In the genomic region with DNA sequence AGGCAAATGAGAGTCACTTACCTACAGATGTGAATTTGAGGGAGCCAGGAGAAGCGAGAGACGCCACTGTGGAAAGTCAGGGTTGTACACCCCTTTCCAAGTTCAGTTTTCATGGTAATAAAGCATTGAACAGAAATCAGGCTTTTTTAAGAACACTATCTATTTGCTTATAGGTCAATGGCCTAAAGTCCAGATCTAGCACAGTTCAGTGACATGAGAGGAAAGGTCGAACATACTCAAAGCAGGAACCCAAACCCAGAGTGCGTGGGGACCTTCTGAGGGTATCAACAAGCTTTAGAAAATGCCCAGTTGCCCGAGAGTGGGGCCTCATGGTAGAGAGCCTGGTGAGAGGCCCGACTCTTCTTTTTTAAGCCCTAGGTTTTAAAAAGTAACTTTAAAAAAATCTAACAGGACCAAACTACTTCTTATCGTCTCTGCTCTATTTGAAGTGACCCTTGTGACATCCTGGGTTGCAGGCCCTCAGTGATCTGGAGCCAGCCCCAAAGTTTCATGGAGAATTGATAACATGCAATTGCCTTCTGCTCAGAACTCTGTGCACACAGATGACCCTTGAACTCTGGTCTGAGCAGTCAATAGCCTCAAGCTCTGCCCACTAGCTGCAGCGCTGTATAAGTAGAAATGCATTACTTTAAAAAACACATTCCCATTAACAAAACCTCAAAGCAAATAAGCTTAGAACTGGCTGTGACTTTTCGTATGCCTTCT, we compare ENCODE assay signal across 24 mouse cellular contexts. TPM values are rescaled to one million over a fixed set of nuclear protein-coding genes. Genes with fewer than 3 reads are reported as not detected.
DNase-seq lines count a peak whose midpoint lies in the region; ATAC-seq and TF ChIP-seq lines count a peak whose summit lies in the region.
"Had no signal": no experiment of that assay in that cellular context is flagged by ENCODE, and none has a peak within 500 bp of the region (broad histone marks: within the 10 kb centered on the region; RNA-seq: fewer than 3 reads in every experiment).

A gene (minus strand): TSS at position 121 of the 726 bp plus-strand sequence.

- no peak within 1 kb of the TSS for H3K4me3 ChIP-seq in intestine, embryonic 15.5 days (replicated peaks)
- H3K4me3 ChIP-seq in liver, embryonic 12.5 days = no peak within 1 kb of the TSS
- peak within 1 kb of the TSS; percentile 36 for H3K4me3 ChIP-seq in liver, embryonic 16.5 days (ENCODE audit: low read depth, low read length)
- H3K4me3 ChIP-seq in lung, postnatal 0 days (ENCODE audit: low read depth, low read length) = no peak within 1 kb of the TSS
- H3K4me3 ChIP-seq: embryonic facial prominence, embryonic 10.5 days; forebrain, embryonic 13.5 days; heart, embryonic 13.5 days; hindbrain, embryonic 12.5 days had no signal

- peak; percentile 20; the same call in 1 of the 2 replicates for ATAC-seq in intestine, embryonic 15.5 days
- ATAC-seq in liver, embryonic 12.5 days = peak; percentile 54; the same call in 1 of the 2 replicates
- peak; percentile 81 for ATAC-seq in liver, embryonic 16.5 days (ENCODE audit: low read depth)
- ATAC-seq in lung, postnatal 0 days = no peak
- ATAC-seq: CD4-positive, CD25-positive, alpha-beta regulatory T cell, adult 4 months; forebrain, embryonic 13.5 days; forebrain, postnatal 0 days had no signal

- H3K27ac ChIP-seq in intestine, embryonic 15.5 days = no peak within 1 kb of the TSS
- H3K27ac ChIP-seq in liver, embryonic 12.5 days = peak within 1 kb of the TSS; percentile 40; the same call in 1 of the 2 replicates
- H3K27ac ChIP-seq in liver, embryonic 16.5 days (ENCODE audit: low read length) = peak within 1 kb of the TSS; percentile 70
- H3K27ac ChIP-seq in lung, postnatal 0 days (ENCODE audit: low read length) = no peak within 1 kb of the TSS
- H3K27ac ChIP-seq: embryonic facial prominence, embryonic 10.5 days; forebrain, embryonic 13.5 days; heart, embryonic 13.5 days; hindbrain, embryonic 12.5 days had no signal

- 76% methylated on average over 9 of the region's 9 CpGs for WGBS in intestine, embryonic 15.5 days
- 63% methylated on average over 9 of the region's 9 CpGs for WGBS in liver, embryonic 12.5 days (ENCODE audit: insufficient replicate concordance)
- 55% methylated on average over 9 of the region's 9 CpGs for WGBS in liver, embryonic 16.5 days (ENCODE audit: insufficient replicate concordance)
- 83% methylated on average over 9 of the region's 9 CpGs for WGBS in lung, postnatal 0 days

- no peaks in the 10 kb centered on the region for H3K27me3 ChIP-seq in intestine, embryonic 15.5 days (replicated peaks)
- no peaks in the 10 kb centered on the region for H3K27me3 ChIP-seq in liver, embryonic 12.5 days (replicated peaks)
- H3K27me3 ChIP-seq in liver, embryonic 16.5 days (ENCODE audit: control insufficient read depth, insufficient read depth, low read depth, low read length) = no peaks in the 10 kb centered on the region
- H3K27me3 ChIP-seq in lung, postnatal 0 days (replicated peaks; ENCODE audit: insufficient read depth, low read length) = no peaks in the 10 kb centered on the region
- H3K27me3 ChIP-seq: forebrain, embryonic 13.5 days; heart, embryonic 13.5 days; hindbrain, embryonic 12.5 days had no signal

- TF ChIP-seq EP300 in lung, postnatal 0 days (IDR thresholded peaks at IDR 0.05) = no peak

- no peaks in the 10 kb centered on the region for H3K9me3 ChIP-seq in intestine, embryonic 15.5 days
- no peaks in the 10 kb centered on the region for H3K9me3 ChIP-seq in liver, embryonic 12.5 days (replicated peaks)
- H3K9me3 ChIP-seq in liver, embryonic 16.5 days (replicated peaks; ENCODE audit: control insufficient read depth, low read length) = no peaks in the 10 kb centered on the region
- H3K9me3 ChIP-seq in lung, postnatal 0 days (ENCODE audit: low read length) = no peaks in the 10 kb centered on the region
- H3K9me3 ChIP-seq: embryonic facial prominence, embryonic 10.5 days; forebrain, embryonic 13.5 days; G1E; heart, embryonic 13.5 days; hindbrain, embryonic 12.5 days had no signal

- TF ChIP-seq CTCF in lung, postnatal 0 days (IDR thresholded peaks at IDR 0.05) = no peak

- no peaks in the 10 kb centered on the region for H3K4me1 ChIP-seq in intestine, embryonic 15.5 days (replicated peaks)
- H3K4me1 ChIP-seq in liver, embryonic 12.5 days = no peaks in the 10 kb centered on the region
- no peaks in the 10 kb centered on the region for H3K4me1 ChIP-seq in liver, embryonic 16.5 days (ENCODE audit: control insufficient read depth, low read depth, low read length)
- no peaks in the 10 kb centered on the region for H3K4me1 ChIP-seq in lung, postnatal 0 days (ENCODE audit: insufficient read depth, low read depth, low read length)
- H3K4me1 ChIP-seq: embryonic facial prominence, embryonic 10.5 days; forebrain, embryonic 13.5 days; heart, embryonic 13.5 days; hindbrain, embryonic 12.5 days had no signal

- DNase-seq in adrenal gland, postnatal 10 days = no peak
- DNase-seq in adrenal gland, postnatal 4 days (ENCODE audit: low spot score in 2 of 2) = no peak
- no peak for DNase-seq in kidney, adult 8-10 months
- no peak for DNase-seq in lung, adult 18-20 months
- no peak for DNase-seq in lung, postnatal 0 days (ENCODE audit: low spot score)
- DNase-seq: adrenal gland, adult 8-10 months; B cell, adult 2 months; cerebellum, adult 2 months; cerebellum, postnatal 10 days; forebrain, postnatal 0 days; gastrocnemius, postnatal 25 days; heart, postnatal 4 days had no signal

- no peak within 1 kb of the TSS for H3K4me2 ChIP-seq in intestine, embryonic 15.5 days (replicated peaks)
- H3K4me2 ChIP-seq in liver, embryonic 12.5 days = no peak within 1 kb of the TSS
- H3K4me2 ChIP-seq in liver, embryonic 16.5 days (ENCODE audit: low read depth, low read length) = peak within 1 kb of the TSS; percentile 39
- H3K4me2 ChIP-seq in lung, postnatal 0 days (replicated peaks; ENCODE audit: low read depth, low read length) = no peak within 1 kb of the TSS
- H3K4me2 ChIP-seq: forebrain, embryonic 13.5 days; heart, embryonic 13.5 days; hindbrain, embryonic 12.5 days had no signal

- H3K9ac ChIP-seq in intestine, embryonic 15.5 days = no peak within 1 kb of the TSS
- no peak within 1 kb of the TSS for H3K9ac ChIP-seq in liver, embryonic 12.5 days
- peak within 1 kb of the TSS; percentile 18; the same call in 1 of the 2 replicates for H3K9ac ChIP-seq in liver, embryonic 16.5 days (ENCODE audit: low read depth, low read length)
- H3K9ac ChIP-seq in lung, postnatal 0 days (replicated peaks; ENCODE audit: low read depth) = no peak within 1 kb of the TSS
- H3K9ac ChIP-seq: forebrain, embryonic 13.5 days; forebrain, postnatal 0 days; heart, embryonic 13.5 days; hindbrain, embryonic 12.5 days had no signal

- H3K36me3 ChIP-seq in intestine, embryonic 15.5 days = no peaks in the 10 kb centered on the region
- H3K36me3 ChIP-seq in liver, embryonic 12.5 days = no peaks in the 10 kb centered on the region
- no peaks in the 10 kb centered on the region for H3K36me3 ChIP-seq in liver, embryonic 16.5 days (ENCODE audit: control insufficient read depth, insufficient read depth)
- no peaks in the 10 kb centered on the region for H3K36me3 ChIP-seq in lung, postnatal 0 days (ENCODE audit: insufficient read depth, low read length)
- H3K36me3 ChIP-seq: embryonic facial prominence, embryonic 10.5 days; G1E; heart, embryonic 13.5 days; hindbrain, embryonic 12.5 days had no signal

RNA-seq across cellular contexts. Expression of the gene that starts here (rescaled TPM):
- total RNA-seq in adrenal gland, postnatal 10 days (2021) = 10 to 100 TPM; 11.2 to 27.0 TPM
- total RNA-seq in adrenal gland, postnatal 4 days (2021) = 10 to 100 TPM in 1 of 2 experiments, under 1 TPM in 1; 0.34 to 16.5 TPM
- 1.7 and 2.7 TPM in 2 replicates for polyA plus RNA-seq in intestine, embryonic 15.5 days (2015; fragmentation: Nextera tagmentation; extraction: Ambion mirVana)
- polyA plus RNA-seq in liver, embryonic 12.5 days (2016; fragmentation: Nextera tagmentation; extraction: Ambion mirVana) = 1.4 and 2.2 TPM in 2 replicates
- polyA plus RNA-seq in liver, embryonic 16.5 days (2015; fragmentation: Nextera tagmentation; extraction: Ambion mirVana) = 18.7 and 20.9 TPM in 2 replicates
- polyA plus RNA-seq in lung, postnatal 0 days (2015; fragmentation: Nextera tagmentation; extraction: Ambion mirVana) = 0.08 and 0.13 TPM in 2 replicates
- total RNA-seq: gastrocnemius, postnatal 25 days; granulocyte monocyte progenitor cell, adult 5-6 weeks; heart, postnatal 4 days had no signal
- polyA plus RNA-seq: cerebellum, adult 2 months; embryonic facial prominence, embryonic 10.5 days; embryonic facial prominence, embryonic 14.5 days; forebrain, embryonic 13.5 days; G1E; heart, postnatal 0 days; hindbrain, embryonic 12.5 days had no signal

Comparison
In these comparisons a context has a peak if more than half of its experiments do, and no peak if none do; other contexts are left out.
1. H3K27ac ChIP-seq: peak in liver, embryonic 12.5 days (single experiment) and liver, embryonic 16.5 days (single experiment); none in intestine, embryonic 15.5 days (single experiment) and lung, postnatal 0 days (single experiment).